Mouse (Mus musculus) neural tube, embryonic 14.5 days (tissue): ENCODE data around the gene Srp68. TPM values are rescaled to one million over a fixed set of nuclear protein-coding genes. Genes with fewer than 3 reads are reported as not detected.

Experiments used
- ATAC-seq: fragments of 200-750 bp; cut with Nextera tagmentation; 2 replicates; pipeline ENCODE4 v1.8.0; 2017; ENCODE audit warnings: low read depth, mild to moderate bottlenecking, moderate TSS enrichment, moderate library complexity
- H3K27ac ChIP-seq: fragments of 300-500 bp; sonication (generic); 2 replicates; pipeline ENCODE4 v1.5.1; 2014; ENCODE audit warnings: low read depth, mild to moderate bottlenecking, control low read depth, low read length, moderate library complexity, mixed read lengths
- H3K27me3 ChIP-seq: fragments of 300-500 bp; sonication (generic); 2 replicates; pipeline ENCODE4 v1.6.1; 2014; ENCODE audit warnings: low read length; ENCODE audit not compliant: control insufficient read depth, insufficient read depth
- H3K36me3 ChIP-seq: fragments of 300-500 bp; sonication (generic); 2 replicates; pipeline ENCODE4 v1.6.1; 2014; ENCODE audit warnings: low read length, mixed read lengths; ENCODE audit not compliant: control insufficient read depth, insufficient read depth
- H3K4me1 ChIP-seq: fragments of 300-500 bp; sonication (generic); 2 replicates; pipeline ENCODE4 v1.6.1; 2014; ENCODE audit warnings: low read length; ENCODE audit not compliant: control insufficient read depth, insufficient read depth
- H3K4me2 ChIP-seq: fragments of 300-500 bp; sonication (generic); 2 replicates; pipeline ENCODE4 v1.6.1; 2014; ENCODE audit warnings: mild to moderate bottlenecking, low read depth, low read length, control low read depth
- H3K4me3 ChIP-seq: fragments of 300-500 bp; sonication (generic); 2 replicates; pipeline ENCODE4 v1.5.1; 2014; ENCODE audit warnings: low read depth, low read length, control low read depth, mixed read lengths
- H3K9ac ChIP-seq: fragments of 300-500 bp; sonication (generic); replicated peaks from 2 replicates; pipeline ENCODE4 v1.6.1; 2014; ENCODE audit warnings: low read depth, mild to moderate bottlenecking, control low read depth, low read length, mixed read lengths
- H3K9me3 ChIP-seq: fragments of 300-500 bp; sonication (generic); 2 replicates; pipeline ENCODE4 v1.6.1; 2016; ENCODE audit warnings: low read length; ENCODE audit not compliant: control insufficient read depth
- WGBS: fragments of 180-500 bp; shearing (Covaris S2); extraction: QIAGEN DNeasy Blood & Tissue Kit; methylation state at CpG from one replicate; pipeline ENCODE4 v1.1.7; 2014; 5-methylcytosine and 5-hydroxymethylcytosine counted together
- polyA plus RNA-seq: library from polyadenylated mRNA; unstranded; fragments of >200 nt; fragmentation: Nextera tagmentation; extraction: Ambion mirVana; gene quantifications from 2 replicates; pipeline ENCODE4 v1.2.1, GENCODE M21; 2014

Srp68 gene
- polyA plus RNA-seq, 1 experiment from 2014 or later = 52.0 TPM

DNA sequence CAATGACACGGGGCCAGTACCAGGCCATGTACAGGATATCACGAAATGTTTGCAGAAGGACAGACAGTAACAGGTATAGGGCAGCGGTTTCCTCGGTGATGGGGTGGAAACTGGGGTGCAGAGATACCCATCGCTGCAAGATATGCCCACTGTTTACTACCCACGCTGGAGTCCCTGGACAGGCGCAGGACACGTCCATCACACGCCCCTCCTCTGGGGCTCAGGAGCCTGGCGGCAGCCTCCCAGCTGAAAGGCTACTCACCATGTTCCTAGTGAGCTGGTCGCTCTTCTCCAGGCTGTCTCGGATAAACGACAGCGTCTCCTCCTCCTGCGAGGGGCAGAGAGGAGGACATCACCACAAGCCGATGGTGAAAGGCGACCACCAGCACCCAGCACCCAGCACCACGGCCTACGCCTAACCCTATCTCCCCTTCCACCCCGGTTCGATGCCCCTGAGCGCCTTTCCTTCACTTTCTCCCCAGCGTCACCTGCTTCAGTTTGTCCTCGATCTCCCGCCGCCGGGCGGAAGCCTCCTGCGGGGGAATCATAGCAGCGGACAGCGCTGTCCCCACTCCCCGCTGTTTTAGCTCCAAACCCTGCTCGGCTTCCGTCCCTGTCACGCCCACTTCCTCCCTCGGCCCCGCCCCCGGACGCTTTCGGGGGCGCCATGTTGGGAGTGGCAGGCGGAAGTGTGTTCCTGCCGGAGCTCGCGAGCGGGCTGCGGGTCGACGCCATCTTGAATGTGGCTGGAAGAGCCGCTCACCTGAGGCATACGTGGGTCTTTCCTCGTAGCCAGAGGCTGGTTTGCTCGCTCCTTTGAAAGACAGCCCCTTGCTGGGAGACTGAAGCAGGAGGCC lies 32.3 kb upstream of the Srp68 start:
- Histone ChIP-seq H3K27me3 (no peaks in the 10 kb centered on the region), H3K36me3 (peaks cover 21% of the 10 kb centered on the region), H3K4me1 (peaks cover 5% of the 10 kb centered on the region), H3K9me3 (no peaks in the 10 kb centered on the region), H3K27ac (peak overlapping the region; percentile 28; the same call in 1 of the 2 replicates), H3K4me2 (peak overlapping the region; percentile 85), H3K9ac (peak overlapping the region; percentile 53), H3K4me3 (peak overlapping the region; percentile 49)
- peak; percentile 91 for ATAC-seq
- 3% methylated on average over 53 of the region's 53 CpGs for WGBS

GRCm38 (mm10) chr11:116305423-116305822 lies 31.4 kb upstream of the Srp68 start:
- peak overlapping the region; percentile 85 for H3K4me2 ChIP-seq
- H3K4me3 ChIP-seq = peak overlapping the region; percentile 49
- no peaks in the 10 kb centered on the region for H3K27me3 ChIP-seq
- no peak for ATAC-seq
- H3K9ac ChIP-seq = no peak overlapping the region
- peaks cover 30% of the 10 kb centered on the region for H3K36me3 ChIP-seq
- no peaks in the 10 kb centered on the region for H3K9me3 ChIP-seq
- WGBS = 98% methylated on average over 2 of the region's 2 CpGs
- H3K4me1 ChIP-seq = peaks cover 5% of the 10 kb centered on the region
- no peak overlapping the region for H3K27ac ChIP-seq

- WGBS = 87% methylated on average over 6 of the region's 6 CpGs
- no peak for ATAC-seq
- no peak overlapping the region for H3K9ac ChIP-seq
- no peak overlapping the region for H3K4me2 ChIP-seq
- no peaks in the 10 kb centered on the region for H3K9me3 ChIP-seq
- H3K27me3 ChIP-seq = no peaks in the 10 kb centered on the region
- no peak overlapping the region for H3K4me3 ChIP-seq
- H3K36me3 ChIP-seq = peaks cover 76% of the 10 kb centered on the region
- no peak overlapping the region for H3K27ac ChIP-seq
- 0 out of 2 replicates have a peak, but pooled peaks cover 3% of the 10 kb centered on the region for H3K4me1 ChIP-seq
Observed at GRCm38 (mm10) chr11:116298621-116299020, 24.6 kb upstream of the Srp68 start.

- Histone ChIP-seq H3K27ac (no peak overlapping the region), H3K27me3 (no peaks in the 10 kb centered on the region), H3K9me3 (no peaks in the 10 kb centered on the region), H3K4me3 (no peak overlapping the region), H3K9ac (no peak overlapping the region), H3K4me1 (0 out of 2 replicates have a peak, but pooled peaks cover 3% of the 10 kb centered on the region), H3K36me3 (peaks cover 77% of the 10 kb centered on the region), H3K4me2 (no peak overlapping the region; the same call in 1 of the 2 replicates)
- ATAC-seq = no peak
- 93% methylated on average over 11 of the region's 11 CpGs for WGBS
Observed at GRCm38 (mm10) chr11:116298221-116298620, 24.2 kb upstream of the Srp68 start.

DNA sequence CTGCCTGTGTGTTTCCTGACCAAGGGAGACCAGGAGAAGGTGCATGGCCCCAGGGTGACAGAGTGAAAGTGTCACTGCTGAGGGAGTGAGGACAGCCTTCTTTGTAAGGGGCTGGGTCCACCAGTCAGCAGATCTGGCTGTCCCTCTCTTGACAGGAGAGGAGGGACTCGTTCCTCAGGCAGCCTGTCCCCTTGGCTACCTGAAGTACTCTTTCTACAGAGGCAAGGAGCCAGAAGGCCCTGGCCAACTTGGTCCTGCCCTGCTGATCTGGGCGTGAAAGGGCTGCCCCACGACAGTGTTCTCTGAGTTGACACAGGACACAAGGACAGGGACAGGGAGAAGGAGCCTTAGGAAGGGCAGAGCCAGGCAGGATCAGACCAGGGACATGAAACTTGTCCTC lies 23.0 kb upstream of the Srp68 start:
- Histone ChIP-seq H3K4me2 (no peak overlapping the region), H3K9ac (no peak overlapping the region), H3K36me3 (peaks cover 78% of the 10 kb centered on the region), H3K27me3 (no peaks in the 10 kb centered on the region), H3K9me3 (no peaks in the 10 kb centered on the region), H3K4me3 (no peak overlapping the region), H3K4me1 (0 out of 2 replicates have a peak, but pooled peaks cover 3% of the 10 kb centered on the region), H3K27ac (no peak overlapping the region)
- WGBS = 85% methylated on average over 3 of the region's 3 CpGs
- no peak for ATAC-seq

- Histone ChIP-seq H3K27ac (no peak overlapping the region), H3K27me3 (no peaks in the 10 kb centered on the region), H3K4me2 (no peak overlapping the region), H3K4me3 (no peak overlapping the region), H3K9me3 (no peaks in the 10 kb centered on the region), H3K36me3 (peaks cover 78% of the 10 kb centered on the region), H3K4me1 (0 out of 2 replicates have a peak, but pooled peaks cover 3% of the 10 kb centered on the region), H3K9ac (no peak overlapping the region)
- WGBS = 89% methylated on average over 8 of the region's 8 CpGs
- no peak for ATAC-seq
Observed at GRCm38 (mm10) chr11:116296191-116296734, 22.2 kb upstream of the Srp68 start.

GRCm38 (mm10) chr11:116294319-116294718 lies 20.3 kb upstream of the Srp68 start:
- Histone ChIP-seq H3K4me2 (no peak overlapping the region), H3K9me3 (no peaks in the 10 kb centered on the region), H3K27ac (no peak overlapping the region), H3K27me3 (no peaks in the 10 kb centered on the region), H3K4me1 (0 out of 2 replicates have a peak, but pooled peaks cover 3% of the 10 kb centered on the region), H3K4me3 (no peak overlapping the region), H3K36me3 (peaks cover 62% of the 10 kb centered on the region), H3K9ac (no peak overlapping the region)
- no peak for ATAC-seq
- WGBS = 35% methylated on average over 5 of the region's 5 CpGs

DNA sequence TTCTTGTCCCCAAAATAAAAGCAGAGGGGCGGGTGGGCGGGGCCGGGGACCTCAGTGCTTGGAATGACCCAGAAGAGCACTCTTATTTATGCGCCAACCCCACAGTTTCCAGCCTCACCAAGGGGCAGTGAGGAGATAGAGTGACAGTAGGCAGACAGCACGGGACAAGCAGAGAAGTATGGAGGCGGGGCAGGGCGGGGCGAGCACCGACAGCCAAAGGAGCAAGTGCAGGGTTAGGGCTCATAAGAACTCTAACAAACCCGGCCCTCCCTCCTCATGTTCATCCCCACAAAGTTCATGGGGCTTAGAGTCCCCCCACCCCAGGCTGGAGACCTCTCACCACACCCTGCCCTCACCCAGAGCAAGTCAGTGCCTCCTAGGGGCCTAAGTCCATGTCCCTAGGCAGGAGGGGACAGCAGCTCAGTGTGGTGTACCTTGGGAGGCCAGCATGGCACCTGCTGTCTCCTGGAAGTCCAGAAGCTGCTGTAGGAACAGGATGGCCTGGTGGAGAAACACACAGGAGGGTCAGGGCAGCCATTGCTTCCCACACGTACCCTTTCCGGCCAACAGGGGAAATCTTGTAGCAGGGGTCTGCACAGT lies 19.6 kb upstream of the Srp68 start:
- Histone ChIP-seq H3K27ac (no peak overlapping the region), H3K4me3 (no peak overlapping the region), H3K9me3 (no peaks in the 10 kb centered on the region), H3K4me2 (no peak overlapping the region), H3K4me1 (0 out of 2 replicates have a peak, but pooled peaks cover 3% of the 10 kb centered on the region), H3K27me3 (no peaks in the 10 kb centered on the region), H3K9ac (no peak overlapping the region), H3K36me3 (peaks cover 60% of the 10 kb centered on the region)
- ATAC-seq = no peak
- 85% methylated on average over 12 of the region's 12 CpGs for WGBS

- H3K4me1 ChIP-seq = 0 out of 2 replicates have a peak, but pooled peaks cover 3% of the 10 kb centered on the region
- no peak for ATAC-seq
- H3K9me3 ChIP-seq = no peaks in the 10 kb centered on the region
- no peaks in the 10 kb centered on the region for H3K27me3 ChIP-seq
- WGBS = 95% methylated on average over 13 of the region's 13 CpGs
- no peak overlapping the region for H3K4me2 ChIP-seq
- no peak overlapping the region for H3K27ac ChIP-seq
- H3K36me3 ChIP-seq = peaks cover 59% of the 10 kb centered on the region
- no peak overlapping the region for H3K4me3 ChIP-seq
- no peak overlapping the region for H3K9ac ChIP-seq
Observed at GRCm38 (mm10) chr11:116292401-116292800, 18.4 kb upstream of the Srp68 start.
